Mouse (Mus musculus): ENCODE data around the gene Rpl32.

Gene Rpl32

GRCm38 (mm10) chr6:115818129-115818528 is 9.6 kb upstream of the Rpl32 start:
- DNase-seq (ENCODE audit: extremely low read depth, low read depth, low spot score): no peak

GRCm38 (mm10) chr6:115815041-115815440 is 6.5 kb upstream of the Rpl32 start:
- no peak for DNase-seq (ENCODE audit: extremely low read depth, low read depth, low spot score)

- DNase-seq (ENCODE audit: extremely low read depth, low read depth, low spot score): no peak
Measured at GRCm38 (mm10) chr6:115814104-115814503, 5.6 kb upstream of the Rpl32 start.

- no peak for DNase-seq (ENCODE audit: extremely low read depth, low read depth, low spot score)
Measured at GRCm38 (mm10) chr6:115811606-115812005, 3.1 kb upstream of the Rpl32 start.

- DNase-seq (ENCODE audit: extremely low read depth, low read depth, low spot score): no peak
Measured at GRCm38 (mm10) chr6:115808196-115808487, 405 bp downstream of the Rpl32 start.

GRCm38 (mm10) chr6:115807464-115808195 is 917 bp downstream of the Rpl32 start:
- DNase-seq (ENCODE audit: extremely low read depth, low read depth, low spot score): no peak

GRCm38 (mm10) chr6:115804432-115805192 is 3.9 kb downstream of the Rpl32 start:
- no peak for DNase-seq (ENCODE audit: extremely low read depth, low read depth, low spot score)

- no peak for DNase-seq (ENCODE audit: extremely low read depth, low read depth, low spot score)
Measured at GRCm38 (mm10) chr6:115803541-115804382, 4.8 kb downstream of the Rpl32 start.

- no peak for DNase-seq (ENCODE audit: extremely low read depth, low read depth, low spot score)
Measured at GRCm38 (mm10) chr6:115801811-115802210, 6.7 kb downstream of the Rpl32 start.

GRCm38 (mm10) chr6:115792691-115793215 is 15.8 kb downstream of the Rpl32 start:
- DNase-seq (ENCODE audit: extremely low read depth, low read depth, low spot score): peak; percentile 43

GRCm38 (mm10) chr6:115791842-115792686 is 16.5 kb downstream of the Rpl32 start:
- DNase-seq (ENCODE audit: extremely low read depth, low read depth, low spot score): no peak

- DNase-seq (ENCODE audit: extremely low read depth, low read depth, low spot score): no peak
Measured at GRCm38 (mm10) chr6:115791016-115791415, 17.5 kb downstream of the Rpl32 start.

GRCm38 (mm10) chr6:115782781-115783180 is 25.8 kb downstream of the Rpl32 start:
- DNase-seq (ENCODE audit: extremely low read depth, low read depth, low spot score): no peak

- DNase-seq (ENCODE audit: extremely low read depth, low read depth, low spot score): no peak
Measured at GRCm38 (mm10) chr6:115776363-115776762, 32.2 kb downstream of the Rpl32 start.

GRCm38 (mm10) chr6:115775838-115776237 is 32.7 kb downstream of the Rpl32 start:
- no peak for DNase-seq (ENCODE audit: extremely low read depth, low read depth, low spot score)

- DNase-seq (ENCODE audit: extremely low read depth, low read depth, low spot score): no peak
Measured at GRCm38 (mm10) chr6:115774501-115774921, 34.0 kb downstream of the Rpl32 start, which contains the start of gene Cand2. Gene Cand2 (plus strand): TSS chr6:115774538.

- no peak for DNase-seq (ENCODE audit: extremely low read depth, low read depth, low spot score)
Measured at GRCm38 (mm10) chr6:115773966-115774413, 34.6 kb downstream of the Rpl32 start.

- DNase-seq (ENCODE audit: extremely low read depth, low read depth, low spot score): no peak
Measured at GRCm38 (mm10) chr6:115772604-115773003, 35.9 kb downstream of the Rpl32 start.

- DNase-seq (ENCODE audit: extremely low read depth, low read depth, low spot score): no peak
Measured at GRCm38 (mm10) chr6:115772201-115772600, 36.3 kb downstream of the Rpl32 start.

GRCm38 (mm10) chr6:115770852-115771251 is 37.7 kb downstream of the Rpl32 start:
- no peak for DNase-seq (ENCODE audit: extremely low read depth, low read depth, low spot score)
